21 mouse cellular contexts compared by ENCODE assay signal in genomic region chr1:76404003-76404402, GRCm38 (mm10).
DNase-seq lines count a peak whose midpoint lies in the region; ATAC-seq and TF ChIP-seq lines count a peak whose summit lies in the region.
"Had no signal": no experiment of that assay in that cellular context is flagged by ENCODE, and none has a peak within 500 bp of the region (broad histone marks: within the 10 kb centered on the region; RNA-seq: fewer than 3 reads in every experiment).

No protein-coding gene starts in this region.

- H3K4me1 ChIP-seq in hindbrain, embryonic 14.5 days (replicated peaks; ENCODE audit: control insufficient read depth, insufficient read depth, low read length) = no peaks in the 10 kb centered on the region
- H3K4me1 ChIP-seq in hindbrain, embryonic 13.5 days (replicated peaks) = no peaks in the 10 kb centered on the region
- H3K4me1 ChIP-seq: embryonic facial prominence, embryonic 10.5 days; embryonic facial prominence, embryonic 12.5 days had no signal

- H3K9ac ChIP-seq in hindbrain, embryonic 14.5 days = no peak overlapping the region
- no peak overlapping the region for H3K9ac ChIP-seq in hindbrain, embryonic 13.5 days
- H3K9ac ChIP-seq: embryonic facial prominence, embryonic 12.5 days had no signal

- intact Hi-C loops in left cerebral cortex, adult 2 months (cut with DNase I) = no loop called here

- H3K27ac ChIP-seq in hindbrain, embryonic 14.5 days = no peak overlapping the region
- H3K27ac ChIP-seq in hindbrain, embryonic 13.5 days = no peak overlapping the region
- no peak overlapping the region for H3K27ac ChIP-seq in left cerebral cortex, adult 2 months
- H3K27ac ChIP-seq: embryonic facial prominence, embryonic 10.5 days; embryonic facial prominence, embryonic 12.5 days had no signal

- ATAC-seq in hindbrain, embryonic 14.5 days (ENCODE audit: low FRiP score) = no peak
- ATAC-seq in hindbrain, embryonic 13.5 days (ENCODE audit: low FRiP score) = no peak
- peak; percentile 58; the same call in 1 of the 2 replicates for ATAC-seq in common myeloid progenitor, adult 5-6 weeks (replicated peaks; ENCODE audit: low read depth, poor library complexity, severe bottlenecking)
- ATAC-seq in megakaryocyte progenitor cell, adult 5-6 weeks (replicated peaks; ENCODE audit: poor library complexity) = peak; percentile 64
- ATAC-seq: activated CD4-positive, CD25-positive, alpha-beta regulatory T cell, adult 4 months; forebrain, embryonic 14.5 days; forebrain, embryonic 16.5 days; Patski had no signal

- no peak for TF ChIP-seq CTCF in left cerebral cortex, adult 2 months (IDR thresholded peaks at IDR 0.05)

- no peaks in the 10 kb centered on the region for H3K27me3 ChIP-seq in hindbrain, embryonic 14.5 days (ENCODE audit: control insufficient read depth, insufficient read depth, low read length)
- no peaks in the 10 kb centered on the region for H3K27me3 ChIP-seq in hindbrain, embryonic 13.5 days
- H3K27me3 ChIP-seq: embryonic facial prominence, embryonic 12.5 days; Patski had no signal

- H3K36me3 ChIP-seq in hindbrain, embryonic 14.5 days (replicated peaks; ENCODE audit: control insufficient read depth, insufficient read depth) = no peaks in the 10 kb centered on the region
- no peaks in the 10 kb centered on the region for H3K36me3 ChIP-seq in hindbrain, embryonic 13.5 days
- H3K36me3 ChIP-seq: embryonic facial prominence, embryonic 10.5 days; embryonic facial prominence, embryonic 12.5 days; G1E had no signal

- no peaks in the 10 kb centered on the region for H3K9me3 ChIP-seq in hindbrain, embryonic 14.5 days (ENCODE audit: control insufficient read depth, low read length)
- H3K9me3 ChIP-seq in hindbrain, embryonic 13.5 days = no peaks in the 10 kb centered on the region
- H3K9me3 ChIP-seq: embryonic facial prominence, embryonic 10.5 days; embryonic facial prominence, embryonic 12.5 days had no signal

- 78% methylated on average over 4 of the region's 4 CpGs for WGBS in hindbrain, embryonic 14.5 days
- WGBS in hindbrain, embryonic 13.5 days = 68% methylated on average over 4 of the region's 4 CpGs

- peak; percentile 17 for DNase-seq in hindbrain, embryonic 14.5 days (ENCODE audit: low spot score)
- DNase-seq in left cerebral cortex, adult 2 months (ENCODE audit: extremely low spot score in 1 of 2, low spot score in 2 of 2) = no peak
- DNase-seq in kidney, postnatal 25 days = no peak
- DNase-seq: adrenal gland, adult 8-10 months; adrenal gland, postnatal 14 days; cerebellum, adult 11 months; cerebellum, adult 18-20 months; cerebellum, adult 8-10 months; cerebellum, adult 9-11 months; cerebellum, postnatal 14 days; cerebellum, postnatal 36 days had no signal

- H3K4me3 ChIP-seq in hindbrain, embryonic 14.5 days (replicated peaks; ENCODE audit: low read length) = no peak overlapping the region
- no peak overlapping the region for H3K4me3 ChIP-seq in hindbrain, embryonic 13.5 days
- H3K4me3 ChIP-seq in left cerebral cortex, adult 2 months = no peak overlapping the region
- H3K4me3 ChIP-seq: embryonic facial prominence, embryonic 10.5 days; embryonic facial prominence, embryonic 12.5 days had no signal

- H3K4me2 ChIP-seq in hindbrain, embryonic 14.5 days (replicated peaks) = no peak overlapping the region
- no peak overlapping the region for H3K4me2 ChIP-seq in hindbrain, embryonic 13.5 days
- H3K4me2 ChIP-seq: embryonic facial prominence, embryonic 12.5 days had no signal

Comparison
In these comparisons a context has a peak if more than half of its experiments do, and no peak if none do; other contexts are left out.
1. ATAC-seq: peak in common myeloid progenitor, adult 5-6 weeks (single experiment) and megakaryocyte progenitor cell, adult 5-6 weeks (single experiment); none in hindbrain, embryonic 14.5 days (single experiment) and hindbrain, embryonic 13.5 days (single experiment).